Mouse (Mus musculus): ENCODE measurements around the gene Eci2.

GRCm38 (mm10) chr13:34977410-34977809 lies 49.5 kb downstream of the Eci2 start:
- no peak for TF ChIP-seq CTCF (IDR thresholded peaks at IDR 0.05; ENCODE audit: insufficient read depth, low read depth, low read length)
- TF ChIP-seq POLR2A (IDR thresholded peaks at IDR 0.05; ENCODE audit: insufficient read depth, low read depth, low read length) = no peak

All from olfactory bulb, adult 2 months (tissue).